Mouse (Mus musculus) gonadal fat pad, adult 2 months (tissue): ENCODE measurements at regions not wholly inside any gene's neighbourhood (a gene's known extent, or its start where the extent isn't known, plus 50 kb on each side); places are given as distances from the start of the nearest gene placed in this dataset.

Experiments
- DNase-seq: peaks from one replicate; pipeline ENCODE4 v3.0.0-alpha.2; 2012; ENCODE audit warnings: low read depth

GRCm38 (mm10) chr6:100390258-100390910 is 103.1 kb upstream of the Rybp start:
- DNase-seq, result no peak

- DNase-seq, result no peak
These were observed 99.8 kb upstream of the Rybp start for GRCm38 (mm10) chr6:100387042-100387441.

GRCm38 (mm10) chr6:100385640-100386039 is 98.4 kb upstream of the Rybp start:
- no peak for DNase-seq

GRCm38 (mm10) chr6:100381046-100381445 is 93.8 kb upstream of the Rybp start:
- no peak for DNase-seq

- no peak for DNase-seq
These were observed 93.3 kb upstream of the Rybp start for GRCm38 (mm10) chr6:100380536-100380935.

GRCm38 (mm10) chr6:100379792-100380191 is 92.5 kb upstream of the Rybp start:
- DNase-seq, result no peak

GRCm38 (mm10) chr6:100378533-100378874 is 91.2 kb upstream of the Rybp start:
- no peak for DNase-seq

- no peak for DNase-seq
These were observed 90.7 kb upstream of the Rybp start for GRCm38 (mm10) chr6:100377828-100378532.

- no peak for DNase-seq
These were observed 89.4 kb upstream of the Rybp start for GRCm38 (mm10) chr6:100376656-100377055.

GRCm38 (mm10) chr6:100370828-100371227 is 83.5 kb upstream of the Rybp start:
- no peak for DNase-seq

- no peak for DNase-seq
These were observed 83.1 kb upstream of the Rybp start for GRCm38 (mm10) chr6:100370358-100370757.

GRCm38 (mm10) chr6:100366231-100366630 is 78.9 kb upstream of the Rybp start:
- DNase-seq, result no peak

- DNase-seq, result no peak
These were observed 78.5 kb upstream of the Rybp start for GRCm38 (mm10) chr6:100365791-100366190.

- DNase-seq, result no peak
These were observed 76.4 kb upstream of the Rybp start for GRCm38 (mm10) chr6:100363683-100364082.

GRCm38 (mm10) chr6:100356617-100357399 is 69.5 kb upstream of the Rybp start:
- DNase-seq, result no peak

GRCm38 (mm10) chr6:100355858-100356257 is 68.6 kb upstream of the Rybp start:
- no peak for DNase-seq

- DNase-seq, result no peak
These were observed 60.2 kb upstream of the Rybp start for GRCm38 (mm10) chr6:100347481-100347880.

GRCm38 (mm10) chr6:100345073-100345472 is 57.8 kb upstream of the Rybp start:
- no peak for DNase-seq

- no peak for DNase-seq
These were observed 54.3 kb upstream of the Rybp start for GRCm38 (mm10) chr6:100341305-100342290.

- no peak for DNase-seq
These were observed 51.0 kb upstream of the Rybp start for GRCm38 (mm10) chr6:100338291-100338690.
